In the genomic region with DNA sequence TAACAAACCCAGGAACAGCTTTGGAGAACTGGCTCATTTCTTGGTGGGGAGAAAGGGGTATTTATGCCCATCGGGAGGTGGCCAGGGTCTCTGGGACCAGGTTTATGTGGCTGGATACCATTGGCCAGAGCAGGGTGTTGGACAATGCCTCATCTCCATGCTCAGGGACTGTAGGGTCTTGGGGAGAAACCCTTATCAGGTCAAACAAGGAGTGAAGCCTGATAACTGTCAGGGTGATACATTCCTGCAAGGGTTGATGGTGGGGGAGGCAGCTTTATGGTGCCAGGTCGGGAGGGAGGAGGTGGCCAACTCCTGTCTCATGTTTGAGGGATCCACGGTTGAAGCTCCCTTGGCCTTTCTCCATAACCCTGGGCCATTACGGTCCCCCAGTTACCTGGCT, we compare ENCODE assay signal across 24 mouse cellular contexts. TPM values are rescaled to one million over a fixed set of nuclear protein-coding genes. Genes with fewer than 3 reads are reported as not detected.
DNase-seq lines count a peak whose midpoint lies in the region; ATAC-seq and TF ChIP-seq lines count a peak whose summit lies in the region.
"Had no signal": no experiment of that assay in that cellular context is flagged by ENCODE, and none has a peak within 500 bp of the region (broad histone marks: within the 10 kb centered on the region; RNA-seq: fewer than 3 reads in every experiment).

No protein-coding gene starts in this region.

- no peaks in the 10 kb centered on the region for H3K27me3 ChIP-seq in forebrain, embryonic 11.5 days (ENCODE audit: control insufficient read depth, insufficient read depth, low read length)
- no peaks in the 10 kb centered on the region for H3K27me3 ChIP-seq in forebrain, embryonic 10.5 days (ENCODE audit: poor library complexity, severe bottlenecking)
- no peaks in the 10 kb centered on the region for H3K27me3 ChIP-seq in intestine, embryonic 14.5 days (replicated peaks; ENCODE audit: control insufficient read depth, insufficient read depth, low read length)
- no peaks in the 10 kb centered on the region for H3K27me3 ChIP-seq in intestine, postnatal 0 days (replicated peaks; ENCODE audit: control insufficient read depth, insufficient read depth, low read length)
- no peaks in the 10 kb centered on the region for H3K27me3 ChIP-seq in midbrain, embryonic 11.5 days (ENCODE audit: control insufficient read depth, insufficient read depth, low read length)
- H3K27me3 ChIP-seq: forebrain, embryonic 12.5 days; forebrain, embryonic 15.5 days had no signal

- H3K4me1 ChIP-seq in forebrain, embryonic 11.5 days (replicated peaks; ENCODE audit: control insufficient read depth, insufficient read depth, low read length) = no peaks in the 10 kb centered on the region
- peaks cover 33% of the 10 kb centered on the region for H3K4me1 ChIP-seq in forebrain, embryonic 10.5 days
- H3K4me1 ChIP-seq in intestine, embryonic 14.5 days (replicated peaks; ENCODE audit: control insufficient read depth, insufficient read depth, low read length) = no peaks in the 10 kb centered on the region; the same call in 1 of the 2 replicates
- H3K4me1 ChIP-seq in intestine, postnatal 0 days (replicated peaks; ENCODE audit: control insufficient read depth, insufficient read depth, low read length) = no peaks in the 10 kb centered on the region
- H3K4me1 ChIP-seq in midbrain, embryonic 11.5 days (ENCODE audit: control insufficient read depth, insufficient read depth, low read length) = no peaks in the 10 kb centered on the region

- H3K4me2 ChIP-seq in forebrain, embryonic 11.5 days (ENCODE audit: low read depth, low read length, severe bottlenecking) = no peak overlapping the region
- no peak overlapping the region for H3K4me2 ChIP-seq in intestine, embryonic 14.5 days (ENCODE audit: low read length)
- no peak overlapping the region for H3K4me2 ChIP-seq in intestine, postnatal 0 days (replicated peaks; ENCODE audit: low read depth)
- no peak overlapping the region for H3K4me2 ChIP-seq in midbrain, embryonic 11.5 days
- H3K4me2 ChIP-seq: forebrain, embryonic 12.5 days; forebrain, embryonic 15.5 days; heart, embryonic 11.5 days; hindbrain, embryonic 14.5 days had no signal

- H3K27ac ChIP-seq in forebrain, embryonic 11.5 days (ENCODE audit: low read depth, low read length) = no peak overlapping the region
- no peak overlapping the region for H3K27ac ChIP-seq in forebrain, embryonic 10.5 days
- no peak overlapping the region for H3K27ac ChIP-seq in intestine, embryonic 14.5 days (ENCODE audit: low read depth)
- no peak overlapping the region for H3K27ac ChIP-seq in intestine, postnatal 0 days (ENCODE audit: low read depth, low read length)
- no peak overlapping the region for H3K27ac ChIP-seq in midbrain, embryonic 11.5 days (ENCODE audit: low read depth, low read length)
- H3K27ac ChIP-seq: forebrain, embryonic 12.5 days; forebrain, embryonic 15.5 days; heart, adult 2 months; hindbrain, embryonic 14.5 days; hindbrain, postnatal 0 days had no signal

- no peaks in the 10 kb centered on the region for H3K36me3 ChIP-seq in forebrain, embryonic 11.5 days (ENCODE audit: control insufficient read depth, insufficient read depth, low read length)
- H3K36me3 ChIP-seq in forebrain, embryonic 10.5 days (replicated peaks) = no peaks in the 10 kb centered on the region
- H3K36me3 ChIP-seq in intestine, embryonic 14.5 days (ENCODE audit: control insufficient read depth, insufficient read depth, low read length) = no peaks in the 10 kb centered on the region
- no peaks in the 10 kb centered on the region for H3K36me3 ChIP-seq in intestine, postnatal 0 days (ENCODE audit: control insufficient read depth, insufficient read depth)
- H3K36me3 ChIP-seq in midbrain, embryonic 11.5 days (ENCODE audit: control insufficient read depth, insufficient read depth, low read length) = no peaks in the 10 kb centered on the region
- H3K36me3 ChIP-seq: forebrain, embryonic 12.5 days; forebrain, embryonic 15.5 days had no signal

- DNase-seq in forebrain, embryonic 11.5 days (ENCODE audit: low spot score) = peak; percentile 11
- no peak for DNase-seq in forebrain, embryonic 10.5 days (ENCODE audit: extremely low spot score, low spot score)
- peak; percentile 23 for DNase-seq in intestine, embryonic 14.5 days (ENCODE audit: low spot score)
- peak; percentile 39 for DNase-seq in testis, postnatal 14 days (ENCODE audit: low spot score)
- DNase-seq in testis, postnatal 10 days (ENCODE audit: low spot score) = no peak
- no peak for DNase-seq in midbrain, embryonic 11.5 days (ENCODE audit: low spot score, missing footprints)
- DNase-seq in thymus, postnatal 10 days (ENCODE audit: low spot score in 2 of 2) = no peak
- DNase-seq: adrenal gland, adult 8-10 months; adrenal gland, postnatal 25 days; cerebellum, adult 11-12 months; cerebellum, adult 8-10 months; cerebellum, postnatal 10 days; cerebellum, postnatal 36 days; embryo, embryonic 11 days; gastrocnemius, postnatal 25 days; heart, adult 2 months; heart, postnatal 36 days had no signal

- WGBS in forebrain, embryonic 11.5 days = 88% methylated on average over 4 of the region's 4 CpGs
- WGBS in forebrain, embryonic 10.5 days = 84% methylated on average over 4 of the region's 4 CpGs
- 70% methylated on average over 4 of the region's 4 CpGs for WGBS in intestine, embryonic 14.5 days
- 53% methylated on average over 4 of the region's 4 CpGs for WGBS in intestine, postnatal 0 days
- 95% methylated on average over 4 of the region's 4 CpGs for WGBS in midbrain, embryonic 11.5 days

- peaks cover 3% of the 10 kb centered on the region; the same call in 1 of the 2 replicates for H3K9me3 ChIP-seq in forebrain, embryonic 11.5 days (ENCODE audit: control insufficient read depth, low read length)
- no peaks in the 10 kb centered on the region for H3K9me3 ChIP-seq in forebrain, embryonic 10.5 days
- H3K9me3 ChIP-seq in intestine, embryonic 14.5 days (ENCODE audit: control insufficient read depth, low read length) = no peaks in the 10 kb centered on the region
- no peaks in the 10 kb centered on the region for H3K9me3 ChIP-seq in intestine, postnatal 0 days (ENCODE audit: control insufficient read depth)
- H3K9me3 ChIP-seq in midbrain, embryonic 11.5 days (ENCODE audit: control insufficient read depth, low read length) = no peaks in the 10 kb centered on the region
- H3K9me3 ChIP-seq: forebrain, embryonic 15.5 days had no signal

- H3K4me3 ChIP-seq in forebrain, embryonic 11.5 days (ENCODE audit: low read depth, low read length) = no peak overlapping the region
- no peak overlapping the region for H3K4me3 ChIP-seq in forebrain, embryonic 10.5 days
- no peak overlapping the region for H3K4me3 ChIP-seq in intestine, embryonic 14.5 days (ENCODE audit: low read depth, low read length)
- no peak overlapping the region for H3K4me3 ChIP-seq in intestine, postnatal 0 days (ENCODE audit: low read depth, low read length)
- no peak overlapping the region for H3K4me3 ChIP-seq in midbrain, embryonic 11.5 days (ENCODE audit: low read depth, low read length)
- H3K4me3 ChIP-seq: forebrain, embryonic 12.5 days; forebrain, embryonic 15.5 days; heart, adult 2 months had no signal

- H3K9ac ChIP-seq in forebrain, embryonic 11.5 days (ENCODE audit: low read length) = no peak overlapping the region
- H3K9ac ChIP-seq in intestine, embryonic 14.5 days (ENCODE audit: low read length) = no peak overlapping the region
- no peak overlapping the region for H3K9ac ChIP-seq in intestine, postnatal 0 days (ENCODE audit: low read depth, low read length)
- H3K9ac ChIP-seq in midbrain, embryonic 11.5 days (ENCODE audit: low read length) = no peak overlapping the region
- H3K9ac ChIP-seq: forebrain, embryonic 12.5 days; forebrain, embryonic 15.5 days; hindbrain, embryonic 14.5 days had no signal

- no peak for TF ChIP-seq CTCF in intestine, postnatal 0 days (IDR thresholded peaks at IDR 0.05; ENCODE audit: low read depth)

- ATAC-seq in forebrain, embryonic 11.5 days (replicated peaks; ENCODE audit: low FRiP score) = no peak
- ATAC-seq in intestine, embryonic 14.5 days (replicated peaks; ENCODE audit: low FRiP score, low TSS enrichment, low read depth) = no peak
- no peak for ATAC-seq in intestine, postnatal 0 days
- no peak for ATAC-seq in midbrain, embryonic 11.5 days (ENCODE audit: low FRiP score)
- ATAC-seq: activated CD4-positive, CD25-positive, alpha-beta regulatory T cell, adult 4 months; forebrain, embryonic 15.5 days; hindbrain, postnatal 0 days had no signal

RNA-seq across cellular contexts. Expression of a gene that starts 17.8 kb away (rescaled TPM):
- polyA plus RNA-seq in forebrain, embryonic 11.5 days (2014; fragmentation: Nextera tagmentation; extraction: Ambion mirVana) = 433 and 467 TPM in 2 replicates
- polyA plus RNA-seq in forebrain, embryonic 10.5 days (2016; fragmentation: Nextera tagmentation; extraction: Ambion mirVana) = 635 and 662 TPM in 2 replicates
- polyA plus RNA-seq in intestine, embryonic 14.5 days (2014; fragmentation: Nextera tagmentation; extraction: Ambion mirVana) = 356 and 368 TPM in 2 replicates
- polyA plus RNA-seq in intestine, postnatal 0 days (2015; fragmentation: Nextera tagmentation; extraction: Ambion mirVana) = 105 and 125 TPM in 2 replicates
- 516 and 544 TPM in 2 replicates for polyA plus RNA-seq in midbrain, embryonic 11.5 days (2014; fragmentation: Nextera tagmentation; extraction: Ambion mirVana)

RNA-seq across cellular contexts. Expression of a gene that starts 29.1 kb away (rescaled TPM):
- 94.1 and 101 TPM in 2 replicates for polyA plus RNA-seq in forebrain, embryonic 11.5 days (2014; fragmentation: Nextera tagmentation; extraction: Ambion mirVana)
- 81.4 and 87.6 TPM in 2 replicates for polyA plus RNA-seq in forebrain, embryonic 10.5 days (2016; fragmentation: Nextera tagmentation; extraction: Ambion mirVana)
- polyA plus RNA-seq in intestine, embryonic 14.5 days (2014; fragmentation: Nextera tagmentation; extraction: Ambion mirVana) = 65.6 and 75.1 TPM in 2 replicates
- polyA plus RNA-seq in intestine, postnatal 0 days (2015; fragmentation: Nextera tagmentation; extraction: Ambion mirVana) = 24.4 and 24.9 TPM in 2 replicates
- 95.1 and 102 TPM in 2 replicates for polyA plus RNA-seq in midbrain, embryonic 11.5 days (2014; fragmentation: Nextera tagmentation; extraction: Ambion mirVana)

RNA-seq across cellular contexts. Expression of a gene that starts 42.1 kb away (rescaled TPM):
- polyA plus RNA-seq in forebrain, embryonic 11.5 days (2014; fragmentation: Nextera tagmentation; extraction: Ambion mirVana) = 4.4 and 4.5 TPM in 2 replicates
- polyA plus RNA-seq in forebrain, embryonic 10.5 days (2016; fragmentation: Nextera tagmentation; extraction: Ambion mirVana) = 9.0 and 9.2 TPM in 2 replicates
- 5.8 and 7.3 TPM in 2 replicates for polyA plus RNA-seq in intestine, embryonic 14.5 days (2014; fragmentation: Nextera tagmentation; extraction: Ambion mirVana)
- polyA plus RNA-seq in intestine, postnatal 0 days (2015; fragmentation: Nextera tagmentation; extraction: Ambion mirVana) = 12.4 and 14.6 TPM in 2 replicates
- 1.9 and 2.9 TPM in 2 replicates for polyA plus RNA-seq in midbrain, embryonic 11.5 days (2014; fragmentation: Nextera tagmentation; extraction: Ambion mirVana)

Comparison
In these comparisons a context has a peak if more than half of its experiments do, and no peak if none do; other contexts are left out.
1. DNase-seq: peak in forebrain, embryonic 11.5 days (single experiment), intestine, embryonic 14.5 days (single experiment) and testis, postnatal 14 days (single experiment); none in forebrain, embryonic 10.5 days (single experiment), testis, postnatal 10 days (single experiment), midbrain, embryonic 11.5 days (single experiment) and thymus, postnatal 10 days (0 of 2).